Mouse (Mus musculus) C3H10T1/2 (cell line): Measurements from ENCODE around the gene Slc8a1. TPM values are rescaled to one million over a fixed set of nuclear protein-coding genes. Genes with fewer than 3 reads are reported as not detected.

Experiments used
- polyA plus RNA-seq, 2 experiments: library from polyadenylated mRNA; unstranded; fragments of >200 nt; fragmentation: generic; extraction: Trizol; gene quantifications; one replicate each; pipeline ENCODE4 v1.2.1; 2012; ENCODE audit warnings: missing spikeins in 2 of 2

Gene Slc8a1
- under 1 TPM; under 0.01 to 0.28 TPM for polyA plus RNA-seq

DNA sequence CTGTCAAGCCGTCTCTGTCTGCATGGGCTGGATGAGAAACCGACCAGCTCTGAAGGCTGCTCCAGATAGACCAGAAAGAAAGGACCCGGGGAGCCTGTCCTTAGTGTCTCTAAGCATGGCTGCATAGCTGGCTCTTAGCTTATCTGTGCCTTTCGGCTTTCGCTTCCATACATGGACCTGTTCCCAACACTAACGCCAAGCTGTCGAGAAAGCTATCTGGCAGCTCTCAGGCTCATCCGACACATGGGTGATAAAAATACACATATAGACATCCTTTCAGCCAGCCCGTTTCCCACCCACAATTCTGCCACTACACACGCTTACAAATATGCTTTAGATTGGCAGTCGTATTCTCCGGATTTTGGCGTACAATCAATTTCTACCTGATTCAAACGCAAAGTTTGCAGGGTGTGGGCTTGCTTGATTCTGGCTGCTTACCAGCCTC is at the start of gene Slc8a1:
TSS of gene Slc8a1 (minus strand) at position 67 of the 445 bp plus-strand sequence.

DNA sequence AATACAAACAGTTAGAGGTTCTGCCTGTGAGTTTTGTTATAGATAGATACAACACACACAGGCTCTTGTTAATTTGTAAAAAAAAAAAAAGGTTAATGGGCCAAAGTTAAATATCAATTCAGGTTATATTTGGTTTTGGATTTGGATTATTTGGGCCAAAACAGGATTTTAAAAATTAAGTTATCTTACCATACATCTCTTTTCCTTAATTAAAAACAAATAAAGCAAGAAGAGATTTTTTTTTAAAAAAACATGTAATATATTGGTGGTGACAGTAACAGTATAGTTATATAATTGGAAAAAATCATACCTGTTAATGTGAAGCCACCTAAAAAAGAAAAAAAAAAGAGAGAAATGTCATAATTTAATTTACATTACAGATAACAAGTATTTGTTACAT is 296.7 kb downstream of the Slc8a1 start, which contains the start of gene Gm11096:
TSS of gene Gm11096 (plus strand) at position 301 of the 400 bp plus-strand sequence.

